Mouse (Mus musculus) layer of hippocampus, postnatal 10 days (tissue): ENCODE measurements around the gene Olfr12. TPM values are rescaled to one million over a fixed set of nuclear protein-coding genes. Genes with fewer than 3 reads are reported as not detected.

Experiments
- DNase-seq, 2 experiments: peaks; one replicate each; pipeline ENCODE4 v3.0.0; 2021; ENCODE audit warnings: low spot score in 2 of 2
- long read RNA-seq: library from polyadenylated mRNA; stranded (forward); transcript quantifications from one replicate; pipeline ENCODE4 v2.0.0, GENCODE M21; 2023
- total RNA-seq, 2 experiments: library from RNA; stranded (reverse); gene quantifications; 2 replicates each; pipeline ENCODE4 v1.2.3; 2021

The Olfr12 gene
- not detected for total RNA-seq
- long read RNA-seq: 0 reads

- no peak for DNase-seq
Measured at GRCm38 (mm10) chr1:92617488-92617887, at the start of gene Olfr12. TSS of gene Olfr12 (plus strand) at chr1:92617788.

DNA sequence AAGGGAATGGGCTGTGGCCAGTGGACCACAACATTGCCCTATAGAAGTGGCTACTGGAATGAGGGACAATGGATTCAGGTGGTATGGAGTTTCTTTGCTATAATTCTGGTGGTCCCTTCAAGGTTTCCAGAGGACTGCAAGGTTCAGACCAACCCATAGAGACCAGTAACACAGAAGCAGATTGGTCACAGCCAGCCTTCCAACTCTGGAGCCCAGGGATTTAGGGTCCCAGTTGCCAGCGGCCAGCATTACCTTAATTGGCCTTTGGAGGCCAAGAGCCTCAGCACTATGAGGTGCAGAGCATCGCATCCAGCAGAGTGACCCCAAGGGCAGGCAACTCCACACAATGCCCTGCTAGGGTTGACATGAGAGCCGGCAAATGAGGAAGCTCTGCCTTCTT lies 46.6 kb upstream of the Olfr12 start, which contains the start of gene Olfr1413:
Gene Olfr1413 (plus strand): TSS at position 301 of the 400 bp plus-strand sequence.
- DNase-seq: no peak

GRCm38 (mm10) chr1:92585479-92585878 lies 32.1 kb upstream of the Olfr12 start, which contains the start of gene Olfr1412:
TSS of gene Olfr1412 (plus strand) at chr1:92585779.
- DNase-seq: no peak

DNA sequence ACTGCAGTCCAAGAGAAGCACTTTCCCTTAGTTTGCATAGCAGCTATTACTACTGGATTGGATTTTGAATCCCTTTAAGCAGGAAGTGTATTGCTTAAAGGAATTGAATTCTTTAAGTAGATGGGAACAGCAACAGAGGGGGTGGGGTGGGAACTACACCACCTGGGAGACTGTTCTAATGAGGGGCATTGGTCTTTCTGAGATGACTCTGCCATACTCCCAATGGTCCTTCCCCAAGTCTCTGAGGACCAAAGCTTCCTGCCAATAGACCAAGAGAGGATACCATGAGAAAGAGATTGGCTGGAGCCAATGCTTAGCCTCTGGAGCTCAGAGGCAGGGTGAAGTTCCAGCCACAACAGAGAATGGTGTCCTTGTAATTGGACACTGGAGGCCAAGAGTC lies 23.5 kb upstream of the Olfr12 start, which contains the start of gene Olfr1411:
Gene Olfr1411 (plus strand): TSS at position 301 of the 400 bp plus-strand sequence.
- DNase-seq: no peak

DNA sequence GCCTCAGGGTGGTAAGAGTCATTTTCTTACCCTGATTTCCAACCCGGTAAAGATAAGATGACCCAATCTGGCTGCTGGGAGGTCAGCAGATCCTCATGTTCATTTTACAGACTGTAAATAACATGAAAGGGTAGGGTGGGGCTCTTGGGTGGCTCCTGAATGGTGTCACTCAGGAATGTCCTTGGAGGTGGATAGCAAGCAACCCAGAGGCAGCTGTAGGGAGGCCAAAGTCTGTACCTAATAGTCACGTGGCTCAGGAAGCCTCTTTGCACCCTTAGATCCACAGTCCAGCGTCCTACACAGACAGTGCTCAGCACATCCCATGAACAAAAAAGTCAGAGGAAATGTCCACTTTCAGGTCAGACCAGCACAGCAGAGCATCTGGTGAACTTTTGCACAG lies 21.6 kb upstream of the Olfr12 start:
- DNase-seq: no peak

GRCm38 (mm10) chr1:92605482-92605881 lies 12.1 kb upstream of the Olfr12 start, which contains the start of gene Olfr1410:
TSS of gene Olfr1410 (plus strand) at chr1:92605782.
- DNase-seq: no peak

- DNase-seq: no peak
Measured at GRCm38 (mm10) chr1:92607711-92608110, 9.9 kb upstream of the Olfr12 start.

DNA sequence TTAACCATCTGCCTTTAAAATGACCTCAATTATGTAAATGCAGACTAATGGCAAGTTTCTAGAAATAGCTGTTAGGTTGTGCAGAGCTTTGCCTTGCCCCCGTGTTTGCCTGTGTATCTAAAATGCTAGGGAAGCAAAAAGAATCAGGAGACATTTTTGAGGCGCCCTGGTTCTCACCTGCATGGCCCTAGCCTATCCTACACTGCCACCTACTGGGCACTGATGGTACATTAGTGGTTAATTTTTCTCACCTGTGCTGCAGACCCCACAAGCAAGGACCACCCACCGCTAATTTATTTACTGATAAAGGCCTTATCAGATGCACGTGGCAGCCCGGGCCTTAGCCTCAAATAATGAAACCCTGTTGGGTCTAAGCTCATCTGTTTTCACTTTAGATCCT lies 6.6 kb upstream of the Olfr12 start:
- peak; percentile 63 to 75 for DNase-seq

- DNase-seq: no peak
Measured at GRCm38 (mm10) chr1:92613175-92613574, 4.4 kb upstream of the Olfr12 start.

GRCm38 (mm10) chr1:92614516-92614915 lies 3.1 kb upstream of the Olfr12 start:
- no peak for DNase-seq

DNA sequence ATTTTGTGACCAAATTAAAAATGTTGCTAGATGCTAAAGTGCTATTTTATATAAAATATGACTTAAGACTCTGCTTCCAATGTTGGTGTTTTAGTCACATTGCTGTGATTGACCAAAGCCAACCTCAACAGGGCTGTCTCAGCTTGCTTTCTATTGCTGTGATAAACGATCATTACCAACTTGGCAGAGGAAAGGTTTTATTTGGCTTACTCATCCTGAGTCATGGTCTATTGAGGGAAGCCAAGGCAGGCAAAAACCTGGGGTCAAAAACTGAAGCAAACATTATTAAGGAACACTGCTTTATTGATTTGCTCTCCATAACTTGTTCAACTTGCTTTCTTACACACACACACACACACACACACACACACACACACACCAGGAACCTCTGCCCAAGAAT lies 1.5 kb upstream of the Olfr12 start:
- DNase-seq: no peak

- no peak for DNase-seq
Measured at GRCm38 (mm10) chr1:92618360-92618759, 772 bp downstream of the Olfr12 start.

DNA sequence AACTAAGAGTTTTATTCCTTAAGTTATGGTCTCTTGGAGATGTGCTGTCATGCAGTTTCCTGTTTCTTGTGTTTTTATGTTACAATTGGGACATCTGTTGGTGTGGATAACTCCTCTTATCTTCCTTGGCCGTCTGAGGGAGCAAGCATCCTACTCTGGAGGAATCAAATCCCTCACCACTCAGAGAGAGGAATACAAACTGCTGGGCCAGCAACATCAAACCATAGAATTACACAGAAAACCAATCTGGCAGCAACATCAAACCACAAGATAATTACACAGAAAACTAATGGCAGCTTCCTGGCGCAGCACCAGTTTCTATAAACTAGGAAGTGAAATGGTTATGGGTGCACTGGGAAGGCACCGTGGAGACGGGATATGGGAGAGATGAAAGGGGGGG lies 10.6 kb downstream of the Olfr12 start:
- no peak for DNase-seq

GRCm38 (mm10) chr1:92632196-92632595 lies 14.6 kb downstream of the Olfr12 start:
- no peak for DNase-seq

DNA sequence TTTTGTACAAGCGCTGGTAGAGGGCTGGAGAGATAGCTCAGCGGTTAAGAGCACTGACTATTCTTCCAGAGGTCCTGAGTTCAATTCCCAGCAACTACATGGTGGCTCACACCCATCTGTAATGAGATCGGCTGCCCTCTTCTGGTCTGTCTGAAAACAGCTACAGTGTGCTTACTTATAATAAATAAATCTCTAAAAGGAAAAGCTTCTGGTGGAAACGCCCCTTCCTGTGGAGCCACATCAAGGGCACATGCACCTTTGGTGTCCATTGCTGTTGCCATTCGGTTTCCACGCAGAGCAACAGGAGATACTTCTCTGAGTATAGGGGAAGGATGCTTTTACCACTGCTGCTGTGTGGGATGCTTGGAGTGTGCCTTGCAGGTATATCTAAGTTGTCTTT lies 15.4 kb downstream of the Olfr12 start:
- DNase-seq: no peak

DNA sequence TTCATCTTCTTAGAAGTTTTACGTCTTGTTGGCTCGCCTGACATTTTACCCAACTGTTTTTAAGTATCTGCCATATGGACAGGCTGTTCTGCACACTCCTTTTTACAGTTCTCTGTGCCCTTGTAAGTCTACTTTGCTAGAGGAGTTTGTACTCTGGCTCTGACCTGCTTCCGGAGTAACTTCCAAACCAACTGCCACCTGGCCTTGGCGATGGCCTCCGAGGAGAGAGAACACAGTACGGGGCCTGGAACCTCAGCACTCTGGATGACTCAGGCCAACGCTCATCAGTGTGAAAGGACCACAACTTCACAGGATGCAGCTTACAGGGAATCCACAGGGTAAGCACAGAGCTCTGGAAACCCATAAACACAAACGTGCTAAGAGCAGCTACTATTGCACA lies 16.1 kb downstream of the Olfr12 start:
- DNase-seq: no peak

GRCm38 (mm10) chr1:92634569-92634968 lies 17.0 kb downstream of the Olfr12 start:
- DNase-seq: no peak

DNA sequence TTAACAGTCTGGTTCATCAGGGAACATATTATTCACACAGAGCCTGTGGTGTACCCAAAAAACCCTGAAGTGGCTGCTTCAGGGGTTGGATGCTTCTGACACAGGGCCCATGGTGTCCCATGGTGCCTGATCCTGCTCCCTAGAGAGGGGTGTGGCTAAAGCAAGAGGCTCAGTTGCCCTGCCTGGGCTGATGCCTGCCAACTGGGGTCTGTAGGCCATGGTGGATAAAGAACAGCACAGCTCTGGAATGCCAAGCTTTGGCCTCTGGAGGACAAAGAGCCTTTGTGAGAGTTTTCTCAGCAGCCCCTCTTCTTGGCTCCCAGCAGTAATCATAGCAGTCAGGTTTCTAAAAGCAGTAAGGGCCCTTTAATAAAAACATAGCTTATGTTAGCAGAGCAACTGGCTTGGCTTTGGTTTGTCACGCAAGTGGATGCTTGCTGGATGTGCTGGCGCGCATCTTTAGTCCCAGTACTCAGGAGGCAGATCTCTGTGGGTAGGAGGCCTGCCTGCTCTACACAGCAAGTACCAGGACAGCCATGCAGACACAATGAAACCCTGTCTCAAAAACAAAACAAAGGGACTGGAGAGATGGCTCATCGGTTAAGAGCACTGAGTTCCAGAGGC lies 17.5 kb downstream of the Olfr12 start:
- peak in 1 of 2 experiments; percentile 35 for DNase-seq

DNA sequence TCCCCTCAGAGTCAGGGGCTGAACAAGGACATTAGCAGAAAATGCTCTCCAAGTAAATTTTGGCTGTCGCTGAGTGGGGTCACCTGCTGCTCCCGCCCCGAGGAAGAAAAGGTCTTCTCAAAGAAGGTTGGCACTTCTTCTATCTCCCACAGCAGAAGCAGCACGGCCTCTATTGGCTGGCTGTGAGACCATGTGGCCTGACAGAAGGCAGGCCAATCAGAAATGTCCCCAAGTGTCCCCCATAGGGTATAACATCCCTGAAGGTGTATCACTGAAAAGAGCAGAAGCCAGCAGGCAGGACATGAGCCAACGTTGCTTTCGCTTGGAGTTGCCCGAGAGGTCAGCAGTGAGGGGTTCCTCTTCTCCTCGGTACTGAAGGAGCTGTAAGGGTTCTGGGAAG lies 18.4 kb downstream of the Olfr12 start:
- DNase-seq: no peak

GRCm38 (mm10) chr1:92636676-92637075 lies 19.1 kb downstream of the Olfr12 start:
- no peak for DNase-seq

GRCm38 (mm10) chr1:92637501-92638172 lies 20.0 kb downstream of the Olfr12 start:
- no peak for DNase-seq

GRCm38 (mm10) chr1:92638181-92638580 lies 20.6 kb downstream of the Olfr12 start:
- peak in 1 of 2 experiments; percentile 52 for DNase-seq

DNA sequence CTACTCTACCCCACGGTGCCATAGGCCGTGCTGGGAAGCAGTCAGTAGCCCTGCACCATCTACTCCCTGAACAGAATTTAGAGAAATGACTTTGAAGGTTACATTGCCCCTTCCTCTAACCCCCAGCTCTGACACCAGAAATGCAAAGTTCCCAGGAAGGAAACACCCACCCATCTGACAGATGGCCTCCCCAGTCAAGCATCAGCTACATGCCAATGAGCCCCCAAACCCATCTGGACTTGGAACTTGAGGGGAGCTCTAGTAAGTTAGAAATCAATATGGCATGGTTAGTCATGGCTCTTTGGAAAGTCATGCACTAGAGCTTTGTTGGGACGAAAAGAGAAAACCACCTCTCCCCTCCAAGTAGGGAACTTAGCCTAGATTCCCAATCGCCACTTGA lies 21.1 kb downstream of the Olfr12 start:
- DNase-seq: no peak
